Mouse (Mus musculus) telencephalon, adult 2 months (tissue): Measurements from ENCODE around the gene Iqck.

Source experiments
- DNase-seq: peaks from one replicate; pipeline ENCODE4 v3.0.0-alpha.2; 2011; ENCODE audit warnings: low read depth, low spot score

The Iqck gene

GRCm38 (mm10) chr7:118850676-118851290 lies 4.8 kb upstream of the Iqck start:
- no peak for DNase-seq

GRCm38 (mm10) chr7:118851571-118851970 lies 4.0 kb upstream of the Iqck start:
- DNase-seq = no peak

- no peak for DNase-seq
Observed at GRCm38 (mm10) chr7:118852611-118853010, 2.9 kb upstream of the Iqck start.

GRCm38 (mm10) chr7:118854606-118855005 lies 946 bp upstream of the Iqck start:
- no peak for DNase-seq

GRCm38 (mm10) chr7:118855877-118856304 lies 339 bp downstream of the Iqck start, which contains the start of gene Knop1:
Gene Knop1, minus strand, starts transcription at chr7:118856254.
- DNase-seq = no peak

- DNase-seq = no peak
Observed at GRCm38 (mm10) chr7:118858640-118859039, 3.1 kb downstream of the Iqck start.

GRCm38 (mm10) chr7:118865362-118865761 lies 9.8 kb downstream of the Iqck start:
- DNase-seq = no peak

GRCm38 (mm10) chr7:118879466-118880029 lies 24.0 kb downstream of the Iqck start:
- no peak for DNase-seq

GRCm38 (mm10) chr7:118883957-118884356 lies 28.4 kb downstream of the Iqck start:
- DNase-seq = no peak

GRCm38 (mm10) chr7:118884969-118885368 lies 29.4 kb downstream of the Iqck start:
- DNase-seq = peak; percentile 29

GRCm38 (mm10) chr7:118887303-118888055 lies 31.9 kb downstream of the Iqck start:
- DNase-seq = no peak

GRCm38 (mm10) chr7:118889046-118889680 lies 33.6 kb downstream of the Iqck start:
- no peak for DNase-seq

GRCm38 (mm10) chr7:118895469-118896450 lies 40.2 kb downstream of the Iqck start:
- DNase-seq = peak; percentile 44

GRCm38 (mm10) chr7:118898063-118898462 lies 42.5 kb downstream of the Iqck start:
- DNase-seq = no peak

- DNase-seq = no peak
Observed at GRCm38 (mm10) chr7:118900090-118900489, 44.5 kb downstream of the Iqck start.

- DNase-seq = no peak
Observed at GRCm38 (mm10) chr7:118902944-118903343, 47.4 kb downstream of the Iqck start.

- no peak for DNase-seq
Observed at GRCm38 (mm10) chr7:118903879-118904278, 48.3 kb downstream of the Iqck start.

- no peak for DNase-seq
Observed at GRCm38 (mm10) chr7:118904530-118904929, 49.0 kb downstream of the Iqck start.

GRCm38 (mm10) chr7:118908961-118909515 lies 53.5 kb downstream of the Iqck start:
- DNase-seq = peak; percentile 21

- DNase-seq = no peak
Observed at GRCm38 (mm10) chr7:118910464-118910863, 54.9 kb downstream of the Iqck start.

- DNase-seq = no peak
Observed at GRCm38 (mm10) chr7:118911170-118911569, 55.6 kb downstream of the Iqck start.
